Mouse (Mus musculus): ENCODE results near the gene Chrm4.

Gene Chrm4

DNA sequence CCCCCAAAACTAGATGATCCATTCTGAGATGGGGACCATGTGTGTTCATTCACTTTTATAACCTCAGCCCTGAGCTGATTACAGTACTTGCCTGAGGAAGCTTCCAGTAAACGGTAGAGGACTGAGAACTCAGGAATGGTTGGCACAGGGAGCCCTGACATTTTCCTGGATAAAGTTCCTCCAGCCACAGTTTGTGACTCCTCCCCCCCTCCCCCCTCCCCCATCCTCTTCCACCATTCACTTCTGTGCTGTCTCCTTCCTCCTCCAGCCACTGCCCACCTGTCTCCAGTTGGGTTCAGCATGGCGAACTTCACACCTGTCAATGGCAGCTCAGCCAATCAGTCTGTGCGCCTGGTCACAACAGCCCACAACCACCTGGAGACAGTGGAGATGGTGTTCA lies at the start of gene Chrm4:
Gene Chrm4 (plus strand): TSS at position 301 of the 400 bp plus-strand sequence.
- DNase-seq (ENCODE audit: low spot score in 2 of 2) = peak in 1 of 2 experiments; percentile 21

DNA sequence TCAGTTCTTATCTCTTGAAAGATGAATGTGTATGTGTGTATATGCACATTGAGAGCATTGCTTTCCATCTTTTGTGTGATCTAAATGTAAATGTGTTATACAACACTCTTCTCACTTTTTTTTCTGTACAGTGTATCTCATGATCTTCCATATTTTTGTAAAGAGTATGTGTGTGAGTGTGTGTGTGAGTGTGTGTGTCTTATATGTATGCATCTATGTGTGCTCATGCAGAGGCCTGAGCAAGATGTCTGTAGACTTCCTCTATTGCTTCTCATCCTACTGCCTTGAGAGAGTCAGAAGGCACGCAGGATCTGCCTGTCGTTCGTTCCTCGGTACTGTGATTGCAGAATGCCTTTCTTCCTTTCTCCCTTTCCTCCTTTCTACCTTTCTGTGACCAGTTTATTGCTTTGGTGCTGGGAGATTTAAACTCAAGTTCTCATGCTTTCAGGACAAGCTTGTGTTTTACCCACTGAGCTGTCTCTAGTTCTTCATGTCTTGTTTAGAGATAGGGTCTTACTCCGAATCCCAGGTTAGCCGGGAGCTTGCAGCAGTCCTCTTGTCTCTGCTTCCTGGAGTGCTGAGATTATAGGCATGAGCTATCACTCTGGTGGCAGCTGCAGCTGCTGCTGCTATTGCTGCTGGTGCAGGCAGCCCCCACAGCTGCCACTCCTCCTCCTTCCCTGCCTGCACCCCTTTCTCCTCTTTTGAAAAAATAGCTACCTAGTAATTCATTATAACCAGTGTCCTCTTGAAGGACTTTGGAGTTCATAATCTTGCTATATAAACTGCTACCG lies 48.5 kb upstream of the Chrm4 start:
- no peak for DNase-seq (ENCODE audit: low spot score in 2 of 2)

DNA sequence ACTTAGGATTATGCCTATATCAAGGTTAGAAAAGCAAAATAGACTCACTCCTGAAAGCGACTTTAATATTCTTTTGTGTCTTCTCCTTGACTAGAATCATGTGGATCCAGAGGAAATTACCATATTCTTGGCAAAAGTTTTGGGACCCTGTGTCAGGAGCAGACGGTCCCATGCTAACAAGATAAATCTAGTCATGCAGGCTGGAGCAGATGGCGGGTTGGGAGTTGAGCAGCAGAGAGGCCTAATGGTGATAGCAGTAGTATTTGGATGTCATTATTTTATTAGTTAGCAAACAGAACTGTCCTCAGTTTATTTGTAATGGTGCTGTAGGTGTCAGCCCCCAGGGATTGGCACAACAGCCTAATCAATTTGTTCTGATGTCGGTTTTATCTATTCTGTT lies 43.1 kb upstream of the Chrm4 start:
- no peak for DNase-seq (ENCODE audit: low spot score in 2 of 2)

DNA sequence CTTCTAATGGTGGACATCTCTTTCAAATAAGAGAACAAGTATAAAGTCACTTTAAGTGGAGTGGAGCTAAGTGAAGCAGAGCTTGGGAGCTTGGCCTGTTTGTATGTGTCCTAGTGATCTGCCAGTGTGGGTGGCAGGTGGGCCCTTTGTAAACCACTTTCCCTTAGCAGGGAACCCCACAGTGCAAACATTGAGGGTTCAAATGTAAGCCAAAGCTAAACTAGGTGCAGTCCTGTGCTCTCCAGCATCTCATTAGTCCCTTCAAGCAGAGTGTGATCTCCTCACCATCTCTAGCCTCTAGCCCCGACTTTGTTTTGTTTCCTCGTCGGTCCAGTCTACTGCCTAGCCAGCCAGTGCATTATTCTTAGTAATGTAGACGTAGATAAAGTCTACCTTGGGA lies 42.4 kb upstream of the Chrm4 start:
- no peak for DNase-seq (ENCODE audit: low spot score in 2 of 2)

DNA sequence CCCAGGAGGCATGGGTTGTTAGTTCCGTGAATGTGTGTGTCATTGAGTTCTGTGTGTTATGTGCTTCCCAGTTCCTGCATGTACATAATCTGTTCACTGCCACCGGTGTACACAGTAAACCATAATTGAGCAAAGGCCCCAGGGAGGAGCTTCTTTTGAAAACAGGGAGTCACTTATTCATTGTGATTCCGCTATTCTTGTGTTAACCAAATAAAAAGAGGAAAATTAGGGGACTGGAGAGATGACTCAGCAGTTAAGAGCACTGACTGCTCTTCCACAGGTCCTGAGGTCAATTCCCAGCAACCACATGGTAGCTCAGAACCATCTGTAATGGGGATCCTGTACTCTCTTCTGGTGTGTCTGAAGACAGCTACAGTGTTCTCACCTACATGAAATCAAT lies 32.3 kb upstream of the Chrm4 start:
- no peak for DNase-seq (ENCODE audit: low spot score in 2 of 2)

DNA sequence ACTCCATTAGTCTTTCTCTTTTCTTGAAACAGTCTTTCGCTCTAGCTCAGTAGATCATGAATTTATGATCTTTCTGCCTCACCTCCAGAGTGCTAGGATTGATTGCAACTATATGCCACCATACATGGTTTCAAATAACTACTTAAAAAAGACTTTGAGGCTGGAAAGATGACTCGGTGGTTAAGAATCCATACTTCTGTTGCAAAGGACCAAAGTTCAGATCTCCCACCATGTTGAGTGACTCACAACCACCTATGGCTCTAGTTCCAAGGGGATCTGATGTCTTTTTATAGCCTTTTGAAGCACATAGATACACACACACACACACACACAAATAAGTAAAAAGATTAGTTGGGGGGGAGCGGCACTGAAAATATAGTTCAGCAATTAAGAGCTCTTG lies 31.6 kb upstream of the Chrm4 start:
- DNase-seq (ENCODE audit: low spot score in 2 of 2) = no peak

DNA sequence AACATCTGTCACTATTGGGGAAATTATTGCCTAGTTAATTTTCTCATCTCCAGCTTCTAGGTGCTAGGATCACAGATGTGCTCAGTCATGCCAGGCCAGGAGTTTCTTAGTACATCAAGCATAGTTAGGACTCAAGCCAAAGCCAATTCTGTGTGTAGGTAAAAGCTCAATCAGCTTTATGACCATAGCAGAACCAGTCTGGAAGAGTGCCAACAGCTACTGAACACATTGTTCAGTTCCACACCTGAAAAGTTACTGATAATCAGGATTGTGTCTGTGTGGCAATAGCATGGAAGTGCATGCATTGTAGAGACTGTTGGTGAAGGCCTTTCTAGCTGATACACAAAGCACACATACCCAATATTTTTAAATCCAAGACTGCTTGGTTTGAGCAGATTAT lies 29.1 kb upstream of the Chrm4 start:
- no peak for DNase-seq (ENCODE audit: low spot score in 2 of 2)

DNA sequence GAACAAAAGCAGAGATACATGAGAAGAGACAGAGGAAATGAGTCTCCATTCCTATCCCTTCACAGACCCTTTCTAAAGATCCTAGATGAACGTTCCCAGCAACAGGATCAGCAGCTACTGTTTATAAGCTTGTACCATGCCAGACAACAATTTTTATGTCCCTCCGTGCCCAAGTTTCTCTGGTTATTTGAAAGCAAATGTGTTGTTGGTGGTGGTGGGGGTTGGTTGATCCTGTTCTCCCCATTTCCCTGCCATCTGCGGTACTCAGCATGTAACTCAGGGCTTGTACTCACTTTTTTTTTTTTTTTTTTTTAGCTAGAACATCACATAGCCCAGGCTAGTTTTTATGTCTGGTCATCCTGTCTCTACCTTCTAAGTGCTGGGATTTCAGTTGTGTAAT lies 27.9 kb upstream of the Chrm4 start:
- no peak for DNase-seq (ENCODE audit: low spot score in 2 of 2)

DNA sequence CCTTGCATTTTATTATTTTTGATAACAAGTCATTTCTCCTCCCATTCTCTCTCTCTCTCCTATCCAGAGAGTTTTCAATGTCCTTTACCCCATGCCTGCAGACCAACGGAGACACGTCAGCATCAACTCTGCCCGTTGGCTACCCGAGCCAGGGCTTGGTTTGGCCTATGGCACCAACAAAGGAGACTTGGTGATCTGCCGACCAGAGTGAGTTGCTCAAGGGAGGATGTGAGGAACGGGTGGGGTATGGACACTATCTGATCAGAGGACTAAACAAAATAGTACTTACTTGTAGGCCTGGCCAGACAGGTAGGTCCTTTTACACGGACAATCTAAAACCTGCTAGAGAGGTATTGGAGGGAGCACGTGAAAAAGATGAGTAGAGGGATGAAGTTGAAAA lies 26.6 kb upstream of the Chrm4 start:
- DNase-seq (ENCODE audit: low spot score in 2 of 2) = no peak

DNA sequence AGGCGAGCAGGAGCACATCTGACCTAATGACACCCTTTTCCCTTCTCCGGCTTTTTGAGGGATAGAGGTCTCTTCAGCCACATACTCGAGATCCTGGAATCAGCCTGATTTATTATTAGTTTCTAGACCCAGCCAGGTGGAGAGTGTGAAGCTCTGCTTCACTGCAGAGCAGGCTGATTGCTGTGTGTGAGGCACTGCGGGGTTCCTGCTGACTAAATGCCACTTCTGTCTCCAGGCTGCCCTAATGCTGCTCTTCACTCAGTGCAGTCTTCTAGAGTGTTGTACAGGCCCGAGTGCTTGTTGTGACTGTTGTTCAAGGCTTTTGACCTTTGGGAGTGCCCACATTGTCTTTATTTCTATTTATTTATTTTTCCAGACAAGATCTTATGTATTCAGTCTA lies 24.7 kb upstream of the Chrm4 start:
- DNase-seq (ENCODE audit: low spot score in 2 of 2) = no peak

DNA sequence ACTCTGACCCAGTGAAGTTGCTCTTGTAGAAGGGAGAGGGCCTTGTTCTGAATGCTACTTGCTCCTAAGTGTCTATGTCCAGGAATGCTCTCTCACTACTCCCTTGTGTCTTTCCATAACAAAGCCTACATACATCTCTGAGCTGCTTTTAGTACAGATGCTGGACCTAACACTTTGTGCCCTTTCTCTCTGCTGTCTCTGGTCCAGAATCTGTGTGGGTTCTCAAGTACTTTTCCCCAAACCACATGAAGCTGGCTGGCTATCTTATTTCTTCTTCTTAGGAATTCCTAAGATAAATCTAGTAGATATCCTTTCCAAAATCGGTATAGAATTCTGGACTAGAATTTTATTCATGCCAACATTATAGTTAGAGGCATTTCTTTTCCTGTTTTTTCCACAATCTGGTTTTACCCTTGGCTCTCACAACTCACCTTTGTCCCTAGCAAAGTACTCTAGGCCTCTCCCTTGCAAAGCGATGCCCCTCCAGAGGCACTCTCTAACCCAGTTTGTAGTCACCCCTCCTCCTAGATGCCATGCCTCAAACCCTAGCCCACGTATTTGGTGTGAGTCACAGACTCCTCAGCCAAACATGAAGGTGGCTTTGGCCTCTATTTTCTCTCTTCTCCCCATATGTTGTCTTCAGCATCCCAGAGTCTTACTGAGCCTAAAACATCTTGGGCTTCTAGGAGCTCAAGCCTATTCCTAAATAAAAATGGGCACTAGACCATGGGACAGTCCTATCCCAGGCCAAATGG lies 23.7 kb upstream of the Chrm4 start:
- no peak for DNase-seq (ENCODE audit: low spot score in 2 of 2)

DNA sequence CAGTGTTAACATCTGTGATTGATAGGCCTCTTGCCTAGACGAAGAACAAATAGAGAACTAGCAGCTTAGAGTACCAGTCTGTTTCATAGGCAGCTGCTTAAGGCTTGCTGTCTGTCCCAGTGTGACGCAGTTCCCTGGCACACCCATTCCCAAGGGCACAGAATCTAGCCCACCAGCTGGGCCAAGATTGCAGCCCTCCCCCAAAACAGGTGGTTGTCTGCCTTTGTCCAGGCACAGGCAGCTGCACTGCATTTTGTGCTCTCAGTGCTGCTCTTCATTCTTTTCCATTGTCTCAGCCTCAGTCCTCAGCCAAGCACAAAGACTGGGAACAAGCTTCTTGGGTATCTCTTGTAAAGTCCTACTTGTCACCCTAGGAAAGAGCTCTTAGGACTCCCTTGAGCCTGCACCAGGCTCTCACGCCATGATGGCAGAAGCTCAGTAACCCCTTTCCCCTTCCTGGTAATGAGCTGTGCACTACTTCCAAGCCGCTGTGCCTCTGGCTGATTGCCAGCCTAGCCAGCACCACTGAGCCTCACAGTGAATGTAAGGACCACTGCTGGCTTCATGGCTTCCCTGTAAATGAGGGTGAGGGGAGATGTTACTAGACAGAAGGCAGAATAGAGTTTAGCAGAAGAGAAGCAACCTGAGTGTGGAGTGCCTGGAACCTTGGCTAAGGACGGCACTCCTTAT lies 22.3 kb upstream of the Chrm4 start:
- peak; percentile 20 to 49 for DNase-seq (ENCODE audit: low spot score in 2 of 2)

DNA sequence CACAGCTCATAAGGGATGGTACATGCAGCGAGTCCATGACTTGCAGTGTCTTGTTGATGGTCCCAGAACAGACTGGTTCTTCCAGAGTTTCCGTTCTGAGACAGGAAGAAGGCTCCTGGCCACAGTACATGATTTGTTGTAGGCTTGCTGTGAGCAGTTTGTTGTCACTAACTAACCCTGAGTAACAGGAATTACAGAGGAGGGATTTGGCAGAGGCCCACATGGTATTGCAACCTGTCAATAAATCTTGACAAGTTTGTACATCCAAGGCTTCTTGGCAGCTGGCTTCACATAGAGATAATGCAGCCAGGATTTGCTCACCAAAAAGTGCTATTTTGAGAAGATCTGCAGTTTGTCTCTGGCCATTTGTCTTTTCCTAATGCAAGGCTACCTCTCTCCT lies 20.9 kb upstream of the Chrm4 start:
- no peak for DNase-seq (ENCODE audit: low spot score in 2 of 2)

DNA sequence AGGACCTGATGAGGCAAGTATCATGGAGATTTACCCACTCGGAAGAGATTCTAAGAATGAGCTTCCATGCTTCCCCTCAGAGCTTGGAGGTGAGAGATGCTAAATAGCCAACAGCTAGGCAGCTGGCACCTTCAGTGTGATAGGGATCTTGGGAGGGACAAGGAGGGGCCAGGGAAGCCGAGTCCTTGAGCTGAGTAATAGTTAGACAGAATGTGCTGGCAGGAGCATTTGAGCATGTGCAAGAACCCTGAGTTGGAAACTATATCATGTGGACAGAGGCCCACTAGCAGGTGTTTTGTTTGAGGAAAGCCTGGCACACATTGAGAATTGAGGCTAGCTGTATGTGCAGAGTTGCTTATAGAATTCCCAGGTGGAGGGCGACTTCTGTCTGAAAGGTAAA lies 14.4 kb upstream of the Chrm4 start:
- DNase-seq (ENCODE audit: low spot score in 2 of 2) = no peak

DNA sequence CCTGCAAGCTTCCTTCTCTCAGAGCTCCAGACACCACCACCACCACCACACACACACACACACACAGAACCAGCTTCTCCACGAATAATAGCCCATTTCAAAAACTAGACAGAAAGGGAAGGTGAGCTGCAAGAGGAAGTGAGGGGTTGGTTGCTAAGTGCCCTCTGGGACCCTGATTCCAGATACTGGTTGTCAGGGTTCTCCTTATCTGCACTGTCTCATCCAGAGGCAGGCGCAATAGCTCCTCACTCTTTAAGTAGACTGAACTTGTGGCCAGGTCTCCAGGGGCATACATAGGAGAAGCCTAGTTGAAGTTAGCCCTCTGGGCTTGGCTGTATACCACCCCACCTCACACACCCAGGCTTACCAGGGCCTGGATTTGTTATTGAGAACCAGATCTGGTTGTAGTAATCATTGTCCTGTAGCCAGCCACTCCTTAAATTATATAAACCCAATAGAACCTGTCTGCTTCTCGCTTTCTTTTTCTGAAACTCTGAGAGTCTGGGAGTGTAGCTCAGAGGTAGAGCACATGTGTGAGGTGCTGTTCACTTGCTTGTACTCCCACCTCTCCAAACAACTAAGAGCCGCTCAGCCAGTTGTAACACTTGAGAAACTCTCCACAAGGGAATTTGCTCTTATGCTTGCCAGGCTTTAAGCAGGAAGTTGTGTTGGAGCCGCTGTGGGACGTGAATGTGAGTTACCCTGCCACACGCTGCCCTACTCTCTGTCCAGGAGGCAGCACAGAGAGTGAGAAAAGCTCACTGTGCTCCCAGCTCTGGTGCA lies 13.5 kb upstream of the Chrm4 start:
- DNase-seq (ENCODE audit: low spot score in 2 of 2) = no peak

DNA sequence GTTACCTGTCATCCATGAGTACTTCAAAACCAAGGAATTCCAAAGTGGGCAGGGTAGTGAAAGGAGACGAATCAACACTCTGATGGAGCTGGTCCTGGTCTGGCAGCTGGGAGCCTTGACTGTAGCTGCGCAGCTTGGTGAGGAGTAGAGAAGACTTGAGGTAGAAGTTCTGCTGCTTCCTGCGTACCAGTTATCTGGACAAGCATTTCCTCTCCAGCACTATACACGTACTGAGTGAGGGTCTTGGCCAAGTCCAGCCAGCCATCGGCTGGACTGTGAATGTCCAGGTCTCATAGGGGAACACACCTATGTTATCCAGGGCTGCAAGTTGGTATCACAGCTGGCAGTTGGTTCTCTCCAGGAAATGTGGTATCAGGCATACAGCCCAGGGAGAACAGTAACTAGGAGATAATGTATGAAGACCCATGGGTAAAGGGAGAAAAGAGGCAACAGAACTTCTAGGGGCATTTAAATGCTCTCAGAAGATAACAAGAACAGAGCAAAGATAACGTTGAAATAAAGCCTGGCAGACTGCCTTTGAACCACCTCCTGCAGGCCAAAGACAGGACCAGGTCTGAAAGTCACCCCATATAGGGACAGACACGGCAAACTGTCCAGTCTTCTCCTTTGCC lies 10.6 kb upstream of the Chrm4 start:
- DNase-seq (ENCODE audit: low spot score in 2 of 2) = no peak

DNA sequence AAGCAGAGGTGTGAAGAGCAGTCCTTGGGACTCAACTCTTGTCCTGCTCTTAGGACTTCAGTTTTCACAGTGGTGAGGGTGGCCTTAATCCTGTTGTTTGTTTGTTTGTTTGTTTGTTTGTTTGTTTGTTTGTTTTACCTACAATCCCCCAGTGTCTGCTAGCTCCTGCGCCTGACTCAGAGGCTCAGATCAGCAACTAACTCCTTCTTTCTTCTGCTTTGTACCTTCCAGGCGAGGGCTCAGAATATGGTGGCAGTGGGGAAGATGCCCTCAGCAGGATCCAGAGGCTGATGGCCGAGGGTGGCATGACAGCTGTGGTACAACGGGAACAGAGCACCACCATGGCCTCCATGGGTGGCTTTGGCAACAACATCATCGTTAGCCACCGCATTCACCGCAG lies 10.0 kb upstream of the Chrm4 start:
- no peak for DNase-seq (ENCODE audit: low spot score in 2 of 2)

DNA sequence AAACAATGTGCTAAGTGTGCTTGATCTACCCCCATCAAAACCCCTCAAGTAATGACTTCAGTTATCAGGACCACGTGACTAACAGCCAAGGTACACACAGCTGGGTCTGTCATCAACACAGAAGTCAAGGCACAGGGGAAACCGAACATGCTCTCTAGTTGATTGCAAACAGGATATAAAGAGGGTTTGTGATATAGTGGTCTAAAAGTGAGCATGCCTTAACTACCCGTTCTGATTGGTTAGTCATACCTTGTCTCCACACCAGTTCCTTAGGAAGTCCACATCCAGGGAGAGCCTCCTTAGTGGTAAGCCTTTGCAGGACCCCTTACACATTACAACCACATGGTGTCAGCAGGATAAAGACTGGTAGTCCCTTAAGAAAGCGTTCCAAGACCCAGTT lies 6.9 kb upstream of the Chrm4 start:
- no peak for DNase-seq (ENCODE audit: low spot score in 2 of 2)

DNA sequence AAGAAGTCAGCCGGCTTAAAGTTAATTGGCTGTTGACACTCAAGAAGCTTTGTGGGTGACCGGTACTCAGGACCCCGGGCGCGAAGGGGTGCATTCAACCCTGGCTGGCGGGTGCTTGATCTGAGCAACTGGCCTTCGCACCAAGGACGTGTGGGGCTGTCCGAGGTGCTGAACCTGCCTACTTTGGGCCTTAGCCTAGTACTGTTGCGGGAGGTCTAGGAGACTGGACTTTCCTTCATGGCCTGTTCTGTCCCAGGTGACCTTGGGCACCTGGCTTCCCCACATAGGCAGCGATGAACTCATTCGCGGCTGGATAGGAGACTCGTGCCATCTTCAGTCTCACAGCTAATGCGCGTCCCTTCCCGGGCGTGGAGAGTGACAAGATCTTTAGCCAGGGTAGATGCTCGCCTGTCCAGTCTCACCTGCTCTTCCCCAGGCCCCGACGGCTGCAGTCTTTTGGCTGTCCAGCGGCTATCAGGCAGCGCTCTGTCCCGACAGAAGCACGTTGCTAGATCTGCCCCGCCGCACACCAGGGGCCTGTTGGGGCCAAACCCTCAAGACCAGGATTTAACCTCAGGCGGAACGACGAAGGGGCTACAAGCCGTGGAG lies 5.8 kb upstream of the Chrm4 start:
- DNase-seq (ENCODE audit: low spot score in 2 of 2) = peak in 1 of 2 experiments; percentile 33

DNA sequence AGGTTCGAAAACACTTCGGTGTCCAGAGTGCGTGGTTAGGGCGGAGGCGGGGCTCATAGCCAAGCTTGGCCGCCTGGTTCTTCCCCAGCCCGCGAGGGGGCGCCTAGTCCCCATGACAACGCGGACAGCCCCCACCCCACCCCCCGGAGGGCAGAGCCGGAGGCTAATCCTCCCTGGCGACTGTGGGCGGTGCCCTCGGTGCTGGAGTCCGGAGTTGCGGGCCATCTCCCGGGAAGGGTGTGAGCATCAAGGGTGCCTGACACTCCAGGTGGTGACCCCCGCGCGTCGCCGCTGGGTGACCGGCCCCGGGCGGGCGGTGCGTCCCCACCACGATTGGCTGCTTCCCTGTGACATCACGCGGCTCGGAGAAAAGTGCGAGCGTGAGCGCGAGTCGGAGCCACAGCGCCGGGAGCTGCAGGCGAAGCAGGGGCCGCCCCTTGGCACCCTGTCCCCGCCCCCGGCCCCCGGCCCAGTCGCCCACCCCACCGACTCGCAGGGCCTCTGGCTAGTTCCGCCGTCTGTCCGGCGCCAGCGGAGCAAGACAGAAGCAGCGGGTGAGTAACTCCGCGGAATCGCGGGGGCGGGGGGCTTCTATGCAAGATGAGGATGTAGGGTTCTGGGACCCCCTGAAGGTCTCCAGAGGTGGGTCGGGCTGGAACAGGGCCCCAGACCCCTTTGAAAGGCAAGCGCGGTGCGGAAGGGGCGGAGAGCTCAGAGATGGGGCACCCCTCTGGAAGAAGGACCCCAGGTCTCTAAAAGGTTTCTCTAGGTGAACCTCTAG lies 5.1 kb upstream of the Chrm4 start:
- peak; percentile 80 to 83 for DNase-seq (ENCODE audit: low spot score in 2 of 2)

Data from frontal cortex, postnatal 10 days (tissue).